Mouse (Mus musculus) hematopoietic stem cell, adult 5-6 weeks (primary cell): ENCODE data around the gene Akap8. TPM values are rescaled to one million over a fixed set of nuclear protein-coding genes. Genes with fewer than 3 reads are reported as not detected.

Source experiments
- ATAC-seq, 2 experiments: fragments of 125-278 bp in 1 of 2; replicated peaks in 1 of 2; 2 replicates each; pipeline ENCODE4 v1.8.0; 2016 to 2017; ENCODE audit warnings: inconsistent platforms in 2 of 2, mild to moderate bottlenecking in 2 of 2, moderate number of reproducible peaks in 2 of 2, low read depth in 1 of 2, moderate TSS enrichment in 1 of 2; ENCODE audit not compliant: low FRiP score in 2 of 2, poor library complexity in 2 of 2, severe bottlenecking in 2 of 2, insufficient read depth in 1 of 2, low TSS enrichment in 1 of 2
- total RNA-seq: library from RNA; stranded (forward); fragments of 172-1452, 232-1000 nt; gene quantifications from 2 replicates; pipeline ENCODE4 v1.2.3, GENCODE M21; 2017

Gene Akap8
- total RNA-seq, 1 experiment from 2014 or later, result 229 TPM

GRCm38 (mm10) chr17:32313892-32314291 is 7.1 kb downstream of the Akap8 start:
- no peak for ATAC-seq

GRCm38 (mm10) chr17:32312801-32313200 is 8.2 kb downstream of the Akap8 start:
- no peak for ATAC-seq

- ATAC-seq, result no peak
Observed at GRCm38 (mm10) chr17:32307963-32308362, 13.1 kb downstream of the Akap8 start.

GRCm38 (mm10) chr17:32298125-32298524 is 22.9 kb downstream of the Akap8 start:
- peak in 1 of 2 experiments; percentile 39; a peak in 1 of 4 replicates for ATAC-seq

GRCm38 (mm10) chr17:32295901-32296300 is 25.1 kb downstream of the Akap8 start:
- ATAC-seq, result no peak

GRCm38 (mm10) chr17:32295160-32295559 is 25.9 kb downstream of the Akap8 start:
- no peak for ATAC-seq

- no peak for ATAC-seq
Observed at GRCm38 (mm10) chr17:32285138-32285670, 35.8 kb downstream of the Akap8 start.

- peak; percentile 63 to 75 for ATAC-seq
Observed at GRCm38 (mm10) chr17:32284262-32285137, 36.5 kb downstream of the Akap8 start, which contains the start of gene Brd4. Brd4 (minus strand) TSS chr17:32284722.

GRCm38 (mm10) chr17:32283771-32284221 is 37.2 kb downstream of the Akap8 start:
- peak; percentile 64 to 91 for ATAC-seq

GRCm38 (mm10) chr17:32283341-32283740 is 37.7 kb downstream of the Akap8 start:
- no peak; a peak in 1 of 4 replicates for ATAC-seq

- no peak for ATAC-seq
Observed at GRCm38 (mm10) chr17:32281611-32282310, 39.3 kb downstream of the Akap8 start.

- no peak for ATAC-seq
Observed at GRCm38 (mm10) chr17:32281126-32281525, 39.9 kb downstream of the Akap8 start.

GRCm38 (mm10) chr17:32280575-32280974 is 40.5 kb downstream of the Akap8 start:
- ATAC-seq, result peak in 1 of 2 experiments; percentile 50; a peak in 1 of 4 replicates

GRCm38 (mm10) chr17:32277201-32277600 is 43.8 kb downstream of the Akap8 start:
- ATAC-seq, result no peak

- no peak for ATAC-seq
Observed at GRCm38 (mm10) chr17:32275568-32275967, 45.5 kb downstream of the Akap8 start.

GRCm38 (mm10) chr17:32269151-32269550 is 51.9 kb downstream of the Akap8 start:
- no peak; a peak in 1 of 4 replicates for ATAC-seq

GRCm38 (mm10) chr17:32268540-32268960 is 52.5 kb downstream of the Akap8 start:
- ATAC-seq, result 0 out of 4 replicates have a peak, but pooled peaks of 1 of the 2 experiments have one; percentile 38

- ATAC-seq, result no peak
Observed at GRCm38 (mm10) chr17:32268096-32268495, 52.9 kb downstream of the Akap8 start.
